Mouse (Mus musculus): Measurements from ENCODE around the gene Tbc1d22a. TPM values are rescaled to one million over a fixed set of nuclear protein-coding genes. Genes with fewer than 3 reads are reported as not detected.

Gene Tbc1d22a
- polyA plus RNA-seq, 1 experiment from 2014 or later, result 15.3 TPM

DNA sequence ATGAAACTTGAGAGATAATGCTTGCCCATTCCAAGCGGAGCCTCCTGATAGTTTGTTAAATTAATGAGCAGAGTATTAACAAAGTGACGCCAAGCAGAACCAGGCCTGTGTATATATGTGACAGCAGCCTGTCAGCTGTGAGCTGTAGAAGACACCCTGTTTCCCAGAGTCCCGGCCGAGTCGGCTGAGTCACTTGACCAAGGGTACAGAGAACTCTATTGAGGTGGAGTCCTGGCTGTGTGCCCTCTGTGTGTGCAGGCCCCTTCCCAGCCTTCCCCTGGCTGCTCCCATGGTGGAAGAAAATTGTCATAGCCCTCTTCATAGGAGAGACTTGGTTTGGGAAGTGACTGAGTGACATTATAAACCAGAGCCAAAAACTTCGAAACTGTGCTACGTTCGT lies 153.0 kb downstream of the Tbc1d22a start:
- WGBS, result 67% methylated on average over 8 of the region's 8 CpGs
- Histone ChIP-seq H3K27ac (ENCODE audit: low read depth, low read length) (no peak overlapping the region), H3K4me2 (replicated peaks; ENCODE audit: low read depth) (no peak overlapping the region), H3K9ac (ENCODE audit: low read depth, low read length) (no peak overlapping the region), H3K4me3 (ENCODE audit: low read depth, low read length) (no peak overlapping the region), H3K27me3 (replicated peaks; ENCODE audit: control insufficient read depth, insufficient read depth, low read length) (no peaks in the 10 kb centered on the region), H3K9me3 (ENCODE audit: control insufficient read depth) (no peaks in the 10 kb centered on the region), H3K36me3 (ENCODE audit: control insufficient read depth, insufficient read depth) (peaks cover 3% of the 10 kb centered on the region; the same call in 1 of the 2 replicates), H3K4me1 (replicated peaks; ENCODE audit: control insufficient read depth, insufficient read depth, low read length) (no peaks in the 10 kb centered on the region)
- no peak for TF ChIP-seq CTCF (IDR thresholded peaks at IDR 0.05; ENCODE audit: low read depth)
- ATAC-seq, result no peak

DNA sequence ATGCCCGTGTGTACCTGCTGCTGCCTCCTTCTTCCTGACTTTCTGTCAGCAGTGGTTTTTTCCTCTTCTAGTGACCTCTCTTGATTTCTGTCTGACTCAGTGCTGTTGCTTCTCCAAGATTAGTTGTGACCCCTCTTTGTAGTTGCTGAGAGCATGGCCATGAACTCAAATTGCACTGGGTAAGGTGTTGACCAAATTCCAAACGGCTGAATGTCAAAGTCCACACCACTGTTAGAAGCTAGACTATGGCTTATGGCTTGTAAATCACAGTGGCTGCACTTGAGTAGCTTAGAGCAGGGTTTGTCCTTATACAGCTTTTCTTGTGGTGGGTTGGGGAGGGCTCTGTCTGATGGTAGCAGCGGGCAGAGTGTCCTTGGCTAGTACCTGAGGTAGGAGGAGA lies 156.6 kb downstream of the Tbc1d22a start:
- Histone ChIP-seq H3K27me3 (replicated peaks; ENCODE audit: control insufficient read depth, insufficient read depth, low read length) (no peaks in the 10 kb centered on the region), H3K4me2 (replicated peaks; ENCODE audit: low read depth) (no peak overlapping the region), H3K9ac (ENCODE audit: low read depth, low read length) (no peak overlapping the region), H3K4me1 (replicated peaks; ENCODE audit: control insufficient read depth, insufficient read depth, low read length) (0 out of 2 replicates have a peak, but pooled peaks cover 2% of the 10 kb centered on the region), H3K27ac (ENCODE audit: low read depth, low read length) (no peak overlapping the region), H3K9me3 (ENCODE audit: control insufficient read depth) (no peaks in the 10 kb centered on the region), H3K4me3 (ENCODE audit: low read depth, low read length) (no peak overlapping the region), H3K36me3 (ENCODE audit: control insufficient read depth, insufficient read depth) (peaks cover 3% of the 10 kb centered on the region; the same call in 1 of the 2 replicates)
- no peak for TF ChIP-seq CTCF (IDR thresholded peaks at IDR 0.05; ENCODE audit: low read depth)
- WGBS, result 57% methylated on average over 3 of the region's 3 CpGs
- no peak for ATAC-seq

GRCm38 (mm10) chr15:86375262-86375661 lies 161.0 kb downstream of the Tbc1d22a start:
- 44% methylated on average over 3 of the region's 3 CpGs for WGBS

DNA sequence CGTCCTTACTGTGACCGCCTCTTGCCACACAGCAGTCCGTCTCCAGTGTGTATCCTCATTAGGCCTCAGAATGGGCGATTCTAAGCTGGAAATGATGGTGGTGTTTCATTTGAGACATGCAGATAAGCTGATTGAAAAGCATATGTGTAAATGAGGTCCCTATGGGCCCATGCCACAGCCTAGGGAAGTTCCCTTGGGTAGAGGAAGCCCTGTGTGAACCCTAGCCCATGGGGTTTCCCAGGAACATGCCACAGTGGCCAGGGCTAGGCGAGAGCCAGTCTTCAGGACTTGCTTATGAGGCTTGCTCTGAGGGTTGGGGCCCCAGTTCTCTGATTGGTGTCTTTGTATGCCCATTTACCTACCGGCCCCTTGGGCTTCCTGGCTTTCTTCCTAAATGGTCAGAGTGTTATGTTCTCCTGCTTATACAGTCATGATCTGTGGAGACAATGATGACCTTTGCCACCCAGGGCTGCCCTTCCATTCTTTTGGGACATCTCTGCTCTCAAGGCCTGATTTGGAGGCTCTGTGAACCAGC lies 161.7 kb downstream of the Tbc1d22a start:
- peak; percentile 65; the same call in 1 of the 2 replicates for ATAC-seq
- Histone ChIP-seq H3K4me2 (replicated peaks; ENCODE audit: low read depth) (no peak overlapping the region), H3K27ac (ENCODE audit: low read depth, low read length) (no peak overlapping the region), H3K9ac (ENCODE audit: low read depth, low read length) (no peak overlapping the region), H3K4me1 (replicated peaks; ENCODE audit: control insufficient read depth, insufficient read depth, low read length) (0 out of 2 replicates have a peak, but pooled peaks cover 4% of the 10 kb centered on the region), H3K36me3 (ENCODE audit: control insufficient read depth, insufficient read depth) (no peaks in the 10 kb centered on the region), H3K27me3 (replicated peaks; ENCODE audit: control insufficient read depth, insufficient read depth, low read length) (no peaks in the 10 kb centered on the region), H3K4me3 (ENCODE audit: low read depth, low read length) (no peak overlapping the region), H3K9me3 (ENCODE audit: control insufficient read depth) (no peaks in the 10 kb centered on the region)
- 65% methylated on average over 6 of the region's 6 CpGs for WGBS
- no peak for TF ChIP-seq CTCF (IDR thresholded peaks at IDR 0.05; ENCODE audit: low read depth)

More at GRCm38 (mm10) chr15:86375262-86375661, 161.0 kb downstream of the Tbc1d22a start:
- Histone ChIP-seq H3K4me3 (ENCODE audit: low read depth, low read length) (no peak overlapping the region), H3K9ac (ENCODE audit: low read depth, low read length) (no peak overlapping the region), H3K27me3 (replicated peaks; ENCODE audit: control insufficient read depth, insufficient read depth, low read length) (no peaks in the 10 kb centered on the region), H3K4me1 (replicated peaks; ENCODE audit: control insufficient read depth, insufficient read depth, low read length) (0 out of 2 replicates have a peak, but pooled peaks cover 4% of the 10 kb centered on the region), H3K9me3 (ENCODE audit: control insufficient read depth) (no peaks in the 10 kb centered on the region), H3K27ac (ENCODE audit: low read depth, low read length) (no peak overlapping the region), H3K4me2 (replicated peaks; ENCODE audit: low read depth) (no peak overlapping the region), H3K36me3 (ENCODE audit: control insufficient read depth, insufficient read depth) (no peaks in the 10 kb centered on the region)
- TF ChIP-seq CTCF (IDR thresholded peaks at IDR 0.05; ENCODE audit: low read depth), result no peak
- ATAC-seq, result peak; percentile 60; the same call in 1 of the 2 replicates

GRCm38 (mm10) chr15:86383278-86383677 lies 169.0 kb downstream of the Tbc1d22a start:
- Histone ChIP-seq H3K27ac (ENCODE audit: low read depth, low read length) (no peak overlapping the region), H3K9ac (ENCODE audit: low read depth, low read length) (no peak overlapping the region), H3K4me2 (replicated peaks; ENCODE audit: low read depth) (no peak overlapping the region), H3K9me3 (ENCODE audit: control insufficient read depth) (no peaks in the 10 kb centered on the region), H3K36me3 (ENCODE audit: control insufficient read depth, insufficient read depth) (no peaks in the 10 kb centered on the region), H3K4me1 (replicated peaks; ENCODE audit: control insufficient read depth, insufficient read depth, low read length) (no peaks in the 10 kb centered on the region; the same call in 1 of the 2 replicates), H3K4me3 (ENCODE audit: low read depth, low read length) (no peak overlapping the region), H3K27me3 (replicated peaks; ENCODE audit: control insufficient read depth, insufficient read depth, low read length) (no peaks in the 10 kb centered on the region)
- no peak for ATAC-seq
- 80% methylated on average over 5 of the region's 5 CpGs for WGBS
- TF ChIP-seq CTCF (IDR thresholded peaks at IDR 0.05; ENCODE audit: low read depth), result no peak

GRCm38 (mm10) chr15:86385436-86385835 lies 171.2 kb downstream of the Tbc1d22a start:
- no peak overlapping the region for H3K4me2 ChIP-seq (replicated peaks; ENCODE audit: low read depth)
- H3K4me1 ChIP-seq (replicated peaks; ENCODE audit: control insufficient read depth, insufficient read depth, low read length), result no peaks in the 10 kb centered on the region; the same call in 1 of the 2 replicates
- H3K27me3 ChIP-seq (replicated peaks; ENCODE audit: control insufficient read depth, insufficient read depth, low read length), result no peaks in the 10 kb centered on the region
- no peak overlapping the region for H3K27ac ChIP-seq (ENCODE audit: low read depth, low read length)
- no peaks in the 10 kb centered on the region for H3K36me3 ChIP-seq (ENCODE audit: control insufficient read depth, insufficient read depth)
- no peak for ATAC-seq
- no peak overlapping the region for H3K9ac ChIP-seq (ENCODE audit: low read depth, low read length)
- H3K4me3 ChIP-seq (ENCODE audit: low read depth, low read length), result no peak overlapping the region
- TF ChIP-seq CTCF (IDR thresholded peaks at IDR 0.05; ENCODE audit: low read depth), result no peak
- 50% methylated on average over 2 of the region's 2 CpGs for WGBS
- H3K9me3 ChIP-seq (ENCODE audit: control insufficient read depth), result no peaks in the 10 kb centered on the region

All from intestine, postnatal 0 days (tissue).